Mouse (Mus musculus): ENCODE results near the gene Npepps.
"Not testable (repeated sequence)": the region's sequence is repeated elsewhere in the genome, so short reads cannot be mapped to it uniquely, and the experiment has no call there.

The Npepps gene

DNA sequence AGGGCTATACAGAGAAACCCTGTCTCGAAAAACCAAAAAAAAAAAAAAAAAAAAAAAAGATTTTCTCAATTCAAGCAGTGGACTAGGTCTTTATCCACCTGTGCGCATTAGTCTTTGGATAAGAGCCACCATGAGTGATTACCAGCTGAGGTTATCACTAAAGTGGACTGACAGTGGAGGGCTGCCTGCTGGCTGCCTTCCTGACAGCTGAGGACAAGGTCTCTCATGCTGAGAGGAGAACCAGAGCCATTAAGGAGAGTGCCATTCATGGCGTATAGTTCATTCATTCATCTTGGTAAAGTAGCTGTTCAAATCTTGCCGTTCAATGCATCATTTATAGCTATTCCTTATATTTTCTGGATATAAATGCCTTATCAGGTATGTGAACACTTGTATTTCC, 16.1 kb upstream of the Npepps start:
- no peak for DNase-seq (ENCODE audit: low read depth, low spot score)

DNA sequence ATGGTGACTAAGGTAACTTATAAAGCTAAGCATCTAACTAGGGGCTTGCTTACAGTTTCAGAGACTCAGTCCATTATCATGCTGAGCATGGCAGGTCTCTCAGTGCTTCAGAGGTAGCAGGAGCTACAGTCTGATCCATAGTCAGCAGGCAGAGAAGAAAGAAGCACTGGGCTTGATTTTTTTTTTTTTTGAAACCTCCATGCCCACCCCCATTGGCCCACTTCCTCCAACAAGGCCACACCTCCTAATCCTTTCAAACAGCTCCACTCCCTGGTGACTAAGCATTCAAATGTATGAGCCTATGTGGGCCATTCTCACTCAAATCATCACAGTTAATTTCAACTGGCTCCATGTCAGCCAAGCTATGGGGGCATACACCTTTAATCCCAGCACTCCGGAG, 12.3 kb upstream of the Npepps start:
- peak; percentile 91 for DNase-seq (ENCODE audit: low read depth, low spot score)

DNA sequence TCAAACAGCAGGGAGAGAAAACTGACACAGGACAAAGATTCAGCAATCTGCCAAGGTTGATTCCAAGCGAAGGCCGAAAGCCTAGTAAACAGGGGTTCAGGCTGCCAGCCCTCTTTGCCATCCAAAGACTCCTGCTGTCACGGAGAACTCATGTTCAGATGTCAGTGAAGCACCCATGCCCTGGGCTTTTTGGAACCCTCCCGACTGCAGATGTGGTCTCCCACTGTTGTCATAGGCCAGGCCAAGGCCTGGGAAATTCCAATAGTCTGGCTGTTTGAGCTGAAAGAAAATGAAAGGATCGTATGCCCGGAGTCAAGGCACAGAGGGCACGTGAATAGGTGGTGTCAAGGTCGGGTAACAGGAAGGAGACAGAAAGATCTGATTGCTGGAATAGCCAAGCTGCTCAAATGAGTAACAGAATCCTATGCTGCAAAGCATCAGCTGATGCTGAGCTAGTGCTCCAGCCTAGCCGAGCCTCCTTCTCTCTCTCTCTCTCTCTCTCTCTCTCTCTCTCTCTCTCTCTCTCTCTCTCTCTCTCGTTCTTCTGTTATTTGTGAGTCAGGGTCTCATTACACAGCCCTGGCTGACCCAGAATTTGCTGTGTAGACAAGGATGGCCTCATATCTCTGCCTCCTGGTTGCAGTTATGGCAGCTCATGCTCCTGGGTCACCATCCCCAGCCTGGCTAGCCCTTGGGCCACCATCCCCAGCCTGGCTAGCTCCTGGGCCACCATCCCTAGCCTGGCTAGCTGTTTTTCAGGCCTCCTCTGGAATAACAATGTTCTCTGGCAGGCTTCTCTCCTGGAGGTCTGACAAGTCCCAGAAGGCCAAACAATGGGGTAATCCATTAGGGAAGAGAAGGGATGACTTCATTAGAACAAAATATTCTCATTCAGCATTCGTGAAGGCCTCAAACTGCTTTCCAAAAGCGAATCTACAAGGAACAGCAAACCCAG, 9.1 kb upstream of the Npepps start:
- peak; percentile 82 for DNase-seq (ENCODE audit: low read depth, low spot score)

DNA sequence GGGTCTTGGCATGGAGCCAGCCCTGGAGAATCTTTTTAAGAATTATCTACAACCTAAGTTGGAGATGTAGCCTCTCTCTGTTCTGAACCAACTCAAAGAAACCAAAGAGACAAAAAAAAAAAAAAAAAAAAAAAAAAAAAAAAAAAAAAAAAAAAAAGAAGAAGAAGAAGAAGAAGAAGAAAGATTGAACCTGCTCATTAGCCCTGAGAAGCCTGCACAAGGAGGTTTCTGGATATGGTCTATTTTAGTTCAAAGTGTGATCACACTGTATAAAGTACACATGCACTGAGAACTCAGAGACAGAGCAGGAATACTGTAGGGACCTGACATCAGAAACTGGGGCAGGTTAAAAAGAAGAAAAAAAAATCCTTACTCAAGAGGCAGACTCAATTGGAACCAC, 7.2 kb upstream of the Npepps start:
- DNase-seq (ENCODE audit: low read depth, low spot score): no peak

DNA sequence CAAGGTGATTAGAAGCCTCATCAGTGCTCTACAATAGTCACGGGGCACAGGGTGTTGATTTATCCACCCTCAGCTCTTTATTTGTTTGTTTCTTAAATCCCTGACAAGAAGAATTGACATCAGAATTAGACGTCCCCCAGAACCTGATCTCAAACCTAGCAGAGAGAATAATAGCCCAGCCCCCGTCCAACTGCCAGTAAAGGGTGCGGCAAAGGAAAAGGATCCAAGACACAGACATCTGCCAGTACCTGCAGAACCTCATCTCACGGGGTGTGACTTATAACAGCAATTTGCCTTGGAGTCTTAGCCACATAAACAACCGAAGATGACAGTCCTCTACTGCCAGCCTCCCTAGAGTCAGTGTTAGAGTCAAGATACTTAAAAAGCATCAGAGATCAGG, 6.5 kb upstream of the Npepps start:
- DNase-seq (ENCODE audit: low read depth, low spot score): peak; percentile 75

DNA sequence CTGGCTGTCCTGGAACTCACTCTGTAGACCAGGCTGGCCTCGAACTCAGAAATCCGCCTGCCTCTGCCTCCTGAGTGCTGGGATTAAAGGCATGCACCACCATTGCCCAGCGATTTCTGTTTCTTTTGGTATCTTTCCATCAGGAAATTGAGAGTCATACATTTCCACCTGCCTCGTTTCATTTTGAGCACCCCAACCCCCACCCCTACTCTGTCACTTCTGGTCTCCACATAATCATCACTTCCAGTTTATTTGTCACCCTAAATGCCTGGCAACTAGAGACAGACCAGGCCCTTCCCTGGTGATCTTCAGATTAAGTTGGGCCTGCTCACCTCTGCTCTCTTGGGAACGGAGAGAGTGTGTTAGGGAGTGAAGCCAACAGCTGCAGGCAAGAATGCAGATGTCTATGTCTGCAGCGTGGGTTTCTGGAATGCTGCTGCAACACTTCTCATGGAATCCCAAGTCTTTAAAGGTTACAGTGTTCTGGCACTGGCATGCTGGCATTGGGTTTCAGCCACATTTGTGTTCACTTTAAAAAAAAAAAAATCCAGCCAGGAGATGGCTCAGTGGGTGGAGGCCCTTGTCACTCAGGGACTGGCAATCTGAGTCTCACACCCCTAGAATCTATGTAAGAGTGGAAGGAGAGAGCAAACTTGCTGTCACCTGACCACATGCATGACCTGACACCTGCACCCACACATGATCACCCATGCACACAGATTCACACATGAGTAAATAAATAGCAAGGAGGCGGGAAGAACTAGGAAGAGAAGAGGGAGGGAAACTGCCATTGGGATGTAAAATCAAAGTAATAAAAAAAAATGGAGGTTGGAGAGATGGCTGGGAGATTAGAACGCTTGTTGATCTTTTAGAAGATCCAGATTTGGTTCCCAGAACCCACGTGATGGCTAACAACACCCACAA, 5.7 kb upstream of the Npepps start:
- no peak for DNase-seq (ENCODE audit: low read depth, low spot score)

DNA sequence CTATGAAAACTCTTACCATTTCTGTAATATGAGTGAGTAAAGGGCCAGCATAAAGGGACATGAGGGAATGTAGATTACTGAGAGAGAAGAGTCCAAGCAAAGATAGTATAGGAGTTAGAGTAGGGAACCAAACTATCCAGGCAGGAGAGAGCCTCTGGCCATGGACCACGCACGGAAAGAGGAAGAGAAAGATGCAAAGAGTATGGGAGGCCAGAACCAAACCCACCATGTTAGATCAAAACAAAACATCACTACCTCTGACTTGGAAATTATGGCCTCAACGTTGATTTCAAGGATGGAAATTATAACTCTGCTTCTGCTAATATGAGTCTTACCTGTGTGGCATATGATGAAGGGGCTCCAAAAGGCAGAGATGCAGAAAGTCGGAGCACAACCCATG, 4.4 kb upstream of the Npepps start:
- no peak for DNase-seq (ENCODE audit: low read depth, low spot score)

DNA sequence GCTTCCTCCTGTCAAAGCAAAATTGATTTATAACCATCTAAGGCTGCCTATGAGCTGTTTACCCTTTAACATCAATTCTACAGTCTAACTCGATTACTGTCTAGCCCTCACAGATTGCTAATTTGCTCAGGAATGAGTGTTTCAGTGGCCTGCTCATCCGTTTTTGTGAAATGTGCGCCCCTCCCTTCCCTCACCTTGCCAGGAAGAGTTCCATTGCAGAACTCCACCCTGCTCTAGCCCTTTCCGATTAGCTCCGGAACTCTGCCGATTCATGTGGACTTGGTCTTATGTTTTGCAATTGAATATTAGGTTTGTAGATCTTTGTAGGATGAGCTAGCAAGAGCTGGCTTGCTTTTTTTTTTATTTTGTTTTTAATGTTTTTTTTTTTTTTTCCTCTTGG, 1.7 kb upstream of the Npepps start:
- peak; percentile 70 for DNase-seq (ENCODE audit: low read depth, low spot score)

DNA sequence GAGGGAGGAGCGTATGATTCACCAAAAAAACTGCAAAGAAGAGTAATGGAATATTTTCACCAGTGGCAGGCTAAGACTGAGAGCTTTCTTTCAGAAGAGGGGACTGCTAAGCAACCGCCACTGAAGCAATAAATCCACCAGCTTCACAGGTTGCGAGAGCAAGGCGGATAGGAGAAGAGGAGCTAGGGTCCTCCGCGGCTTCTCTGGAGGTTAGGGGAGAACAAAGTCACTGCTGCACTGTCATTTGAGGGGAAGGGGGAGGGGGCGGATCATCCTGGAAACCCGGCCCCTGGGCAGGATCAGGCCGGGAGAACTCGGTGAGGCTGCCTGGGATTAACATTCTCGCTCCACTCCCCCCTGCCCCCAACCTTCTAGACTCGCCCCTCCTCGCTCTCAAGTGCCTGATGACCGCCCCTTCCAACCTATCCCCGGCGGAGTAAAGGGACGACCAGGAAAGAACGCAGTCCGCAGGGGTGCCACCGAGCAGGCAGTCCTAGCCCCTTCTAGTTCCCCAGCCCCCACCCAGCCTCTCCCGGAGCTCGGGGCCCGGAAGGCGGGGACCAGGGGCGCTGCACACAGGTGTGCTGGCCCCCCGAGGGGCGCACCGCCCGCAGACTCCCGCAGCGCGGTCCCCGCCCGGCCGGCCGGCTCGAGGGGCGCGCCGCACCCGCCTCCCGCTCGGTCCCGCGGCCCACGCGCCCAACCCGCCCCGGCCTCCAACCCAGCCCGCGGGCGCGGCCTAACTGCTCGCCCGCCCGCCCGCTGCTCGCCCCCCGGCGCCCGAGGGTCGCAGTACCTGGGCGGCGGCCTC, 828 bp downstream of the Npepps start:
- DNase-seq (ENCODE audit: low read depth, low spot score): peak; percentile 99

DNA sequence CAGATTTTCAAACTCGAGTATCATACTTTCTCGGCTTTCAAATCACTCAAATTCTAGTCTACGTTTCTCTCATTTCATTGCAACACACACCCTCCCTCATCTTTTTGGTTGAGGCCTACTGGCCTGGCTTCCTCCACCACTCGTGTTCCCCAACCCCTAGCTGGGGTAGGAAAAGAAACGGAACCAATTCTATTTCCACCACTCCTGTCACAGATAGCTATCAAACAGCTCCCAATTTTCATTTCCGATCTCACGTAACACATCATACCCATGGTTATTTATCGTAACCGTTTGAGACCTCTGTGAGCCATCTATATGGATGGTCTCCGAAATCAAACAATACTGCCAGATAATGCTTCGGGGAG, 1.4 kb downstream of the Npepps start:
- no peak for DNase-seq (ENCODE audit: low read depth, low spot score)

DNA sequence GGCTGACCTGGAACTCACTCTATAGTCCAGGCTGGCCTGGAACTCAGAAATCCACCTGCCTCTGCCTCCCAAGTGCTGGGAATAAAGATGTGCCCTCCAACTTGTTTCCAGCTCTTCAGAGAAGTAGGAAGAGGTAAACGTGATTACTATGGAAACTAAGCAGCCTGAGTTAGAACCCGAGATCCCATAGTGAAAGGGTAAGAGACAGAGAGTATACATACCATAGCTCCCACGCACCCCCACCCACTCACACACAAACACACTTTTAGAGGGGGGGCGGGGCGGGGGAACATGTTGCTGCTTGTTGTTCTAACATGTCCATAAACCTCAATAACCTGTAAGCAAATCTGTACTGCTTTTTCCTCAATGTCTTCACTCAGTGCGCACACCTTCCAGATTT, 2.0 kb downstream of the Npepps start:
- no peak for DNase-seq (ENCODE audit: low read depth, low spot score)

DNA sequence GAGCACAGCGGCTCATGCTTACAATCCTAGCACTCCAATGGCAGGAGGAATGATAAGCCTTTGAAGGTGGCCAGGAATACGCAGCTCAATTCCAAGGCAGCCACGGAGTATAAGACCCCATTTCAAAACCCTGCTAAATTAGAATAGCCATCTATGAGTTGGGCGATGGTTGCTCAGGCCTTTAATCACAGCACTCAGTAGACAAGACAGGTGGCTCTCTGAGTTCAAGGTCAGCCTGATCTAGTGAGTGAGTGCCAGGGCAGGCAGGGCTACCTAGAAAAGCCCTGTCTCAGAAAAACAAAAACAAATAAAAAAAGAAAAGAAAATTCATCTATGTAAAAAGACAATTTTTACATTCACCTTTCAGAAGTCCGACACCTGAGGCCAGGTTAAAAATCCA, 3.3 kb downstream of the Npepps start:
- no peak for DNase-seq (ENCODE audit: low read depth, low spot score)

DNA sequence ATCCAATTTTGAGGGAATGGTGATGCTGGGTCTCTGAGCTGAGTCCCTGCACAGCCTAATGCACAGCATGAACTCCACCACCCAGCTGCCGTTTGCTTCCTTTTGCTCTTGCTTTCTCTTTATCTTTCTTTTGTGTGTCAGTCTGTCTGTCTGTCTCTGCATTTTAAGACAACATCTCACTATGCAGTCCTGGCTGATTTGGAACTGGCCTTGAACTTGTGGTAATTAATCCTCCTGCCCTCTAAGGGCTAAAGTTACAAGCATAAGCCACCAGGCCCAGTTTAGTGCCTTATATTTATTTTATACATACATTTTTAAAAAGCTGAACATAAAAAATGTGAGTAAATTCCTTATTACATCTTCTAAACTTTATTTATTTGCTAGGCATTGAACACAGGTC, 4.4 kb downstream of the Npepps start:
- no peak for DNase-seq (ENCODE audit: low read depth, low spot score)

DNA sequence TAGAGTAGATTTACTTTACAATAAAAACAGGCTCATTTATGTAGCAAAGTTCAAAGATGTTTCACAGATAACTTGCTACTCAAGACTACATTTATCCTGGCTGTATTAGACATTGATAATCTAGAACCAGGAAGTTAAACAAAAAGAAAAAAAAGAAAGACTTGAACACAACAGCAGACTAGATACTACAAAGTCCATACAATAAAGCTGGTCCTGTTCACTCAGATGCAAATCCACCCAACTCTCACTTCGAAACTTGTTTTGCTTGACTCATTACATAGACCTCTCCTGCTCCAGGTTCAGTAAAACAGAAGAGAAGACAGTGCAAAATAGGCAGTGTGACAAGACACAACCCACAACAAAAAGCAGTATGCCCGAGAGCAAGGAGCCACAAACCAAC, 5.1 kb downstream of the Npepps start:
- no peak for DNase-seq (ENCODE audit: low read depth, low spot score)

DNA sequence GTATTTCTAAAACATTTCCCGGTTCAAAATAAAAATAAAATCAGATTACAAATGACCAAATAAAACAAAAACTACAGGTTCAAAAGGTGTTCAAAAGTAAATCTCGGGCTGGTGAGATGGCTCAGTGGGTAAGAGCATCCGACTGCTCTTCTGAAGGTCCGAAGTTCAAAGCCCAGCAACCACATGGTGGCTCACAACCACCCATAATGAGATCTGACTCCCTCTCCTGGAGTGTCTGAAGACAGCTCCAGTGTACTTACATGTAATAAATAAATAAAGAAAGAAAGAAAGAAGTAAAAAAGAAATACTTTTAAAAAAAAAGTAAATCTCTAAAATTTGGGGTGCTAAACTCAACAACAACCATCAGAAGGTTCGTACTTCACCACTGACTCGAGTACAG, 5.5 kb downstream of the Npepps start:
- DNase-seq (ENCODE audit: low read depth, low spot score): not testable (repeated sequence)

DNA sequence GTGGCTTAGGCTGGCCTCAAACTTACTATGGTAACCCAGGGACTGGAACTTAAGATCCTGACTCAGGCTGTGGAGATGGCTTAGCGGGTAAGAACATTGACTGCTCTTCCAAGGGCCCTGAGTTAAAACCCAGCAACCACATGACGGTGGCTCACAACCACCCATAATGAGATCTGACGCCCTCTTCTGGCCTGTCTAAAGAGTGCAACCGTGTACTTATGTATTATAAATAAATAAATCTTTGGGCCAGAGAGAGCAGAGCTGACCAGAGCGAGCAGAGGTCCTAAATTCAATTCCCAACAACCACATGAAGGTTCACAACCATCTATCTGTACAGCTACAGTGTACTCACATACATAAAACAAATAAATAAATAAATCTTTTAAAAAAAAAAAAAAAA, 6.8 kb downstream of the Npepps start:
- peak; percentile 90 for DNase-seq (ENCODE audit: low read depth, low spot score)

DNA sequence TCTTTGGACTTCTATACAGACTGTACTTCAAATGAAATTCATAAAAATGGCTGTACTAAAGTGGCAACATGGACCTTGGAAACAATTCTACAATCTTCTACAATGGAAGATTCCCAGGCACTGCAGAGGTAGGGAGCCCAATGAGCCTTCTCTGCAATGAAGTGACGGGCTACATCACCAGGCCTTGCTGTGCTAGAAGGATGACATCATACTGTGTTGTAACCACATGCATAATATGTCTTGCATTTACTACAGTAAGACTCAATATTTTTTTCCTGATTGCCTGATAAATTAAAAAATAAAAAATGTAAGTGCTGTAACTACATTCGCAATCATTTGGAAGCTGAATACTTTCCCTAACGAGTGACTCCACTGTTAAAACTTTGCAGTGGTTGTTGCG, 7.6 kb downstream of the Npepps start:
- no peak for DNase-seq (ENCODE audit: low read depth, low spot score)

DNA sequence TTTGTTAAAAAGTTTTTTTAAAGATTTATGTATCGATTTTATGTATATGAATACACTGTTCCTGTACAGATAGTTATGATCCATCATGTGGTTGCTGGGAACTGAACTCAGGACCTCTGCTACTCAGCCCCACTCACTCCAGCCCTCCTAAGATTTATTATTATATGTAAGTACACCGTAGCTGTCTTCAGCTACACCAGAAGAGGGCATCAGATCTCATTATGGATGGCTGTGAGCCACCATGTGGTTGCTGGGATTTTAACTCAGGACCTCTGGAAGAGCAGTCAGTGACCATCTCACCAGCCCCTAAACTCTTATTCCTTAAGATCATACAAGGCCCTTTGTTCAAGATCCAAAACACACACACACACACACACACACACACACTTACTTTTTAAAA, 10.4 kb downstream of the Npepps start:
- not testable (repeated sequence) for DNase-seq (ENCODE audit: low read depth, low spot score)

DNA sequence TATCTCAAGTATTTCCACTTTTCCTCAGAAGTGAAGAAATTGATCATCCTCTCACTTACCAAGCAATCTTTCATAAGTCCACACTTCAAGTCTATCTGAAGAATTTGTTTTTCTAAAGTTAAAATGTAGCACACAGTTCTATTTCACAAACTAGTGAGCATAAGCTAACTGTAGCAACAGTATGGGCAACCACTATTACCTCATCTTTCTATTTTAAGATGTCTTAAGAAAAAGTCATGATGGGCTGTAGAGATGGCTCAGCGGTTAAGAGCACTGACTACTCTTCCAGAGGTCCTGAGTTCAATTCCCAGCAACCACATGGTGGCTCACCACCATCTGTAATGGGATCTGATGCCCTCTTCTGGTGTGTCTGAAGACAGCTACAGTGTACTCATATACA, 13.9 kb downstream of the Npepps start:
- DNase-seq (ENCODE audit: low read depth, low spot score): not testable (repeated sequence)

DNA sequence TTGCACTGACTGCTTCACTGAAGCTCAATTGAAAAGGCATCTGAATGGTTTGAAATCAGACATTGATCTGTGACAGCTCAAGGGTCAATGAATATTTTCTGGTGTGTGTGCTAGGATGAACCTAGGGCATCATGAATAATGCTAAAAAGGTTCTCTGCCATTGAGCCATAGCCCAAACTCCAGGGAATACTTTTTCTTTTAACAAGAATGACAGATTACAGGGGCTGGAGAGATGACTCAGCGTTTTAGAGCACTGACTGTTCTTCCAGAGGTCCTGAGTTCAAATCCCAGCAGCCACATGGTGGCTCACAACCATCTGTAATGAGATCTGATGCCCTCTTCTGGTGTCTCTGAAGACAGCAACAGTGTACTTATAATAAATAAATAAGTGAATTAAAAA, 30.8 kb downstream of the Npepps start:
- peak; percentile 18 for DNase-seq (ENCODE audit: low read depth, low spot score)

DNA sequence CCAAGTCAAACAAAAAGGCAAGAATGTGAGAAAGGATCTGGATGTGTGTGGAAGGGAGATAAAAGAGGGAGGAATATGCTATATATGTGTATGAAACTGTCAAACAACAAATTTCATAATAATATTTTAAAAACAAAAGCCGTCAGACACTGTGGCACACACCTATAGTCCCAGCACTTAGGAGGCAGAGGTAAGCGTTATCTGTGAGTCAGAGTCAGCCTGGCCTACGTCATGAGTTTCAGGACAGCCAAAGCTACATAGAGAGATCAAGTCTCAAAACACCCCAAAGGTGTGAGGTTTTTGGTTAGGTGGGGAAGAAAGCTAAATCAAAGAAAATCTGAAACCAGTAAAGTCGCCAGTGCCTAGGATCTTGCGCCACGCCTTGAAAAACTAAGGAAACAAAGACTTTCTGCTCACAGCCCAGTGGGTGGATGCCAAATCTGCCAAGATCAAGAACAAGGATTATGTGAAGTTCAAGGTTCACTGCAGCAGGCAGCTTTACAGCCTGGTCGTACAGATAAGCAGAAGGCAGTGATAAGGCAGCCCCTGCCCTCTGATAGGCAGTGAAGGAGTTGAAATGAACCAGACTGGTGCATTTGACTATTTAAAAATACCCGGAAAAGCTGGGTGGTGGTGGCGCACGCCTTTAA, 33.8 kb downstream of the Npepps start:
- peak; percentile 45 for DNase-seq (ENCODE audit: low read depth, low spot score)
